Mouse (Mus musculus): ENCODE measurements around the gene Traf3ip2.

- TF ChIP-seq POLR2A (IDR thresholded peaks at IDR 0.05; ENCODE audit: extremely low read depth, insufficient read depth, low read length): no peak
- no peak for TF ChIP-seq CTCF (IDR thresholded peaks at IDR 0.05; ENCODE audit: low read depth, low read length)
Observed at GRCm38 (mm10) chr10:39601068-39601467, 11.7 kb upstream of the Traf3ip2 start.
